Mouse (Mus musculus) lung, adult 2 months (tissue): Measurements from ENCODE around the gene Olfr309.

Experiments used
- CTCF ChIP-seq: fragments of 200-500 bp; IDR thresholded peaks from 2 replicates; pipeline ENCODE4 v1.5.1; 2011; ENCODE audit warnings: mild to moderate bottlenecking, low read length, control low read depth; ENCODE audit not compliant: insufficient read depth
- POLR2A ChIP-seq: fragments of 200-500 bp; IDR thresholded peaks from 2 replicates; pipeline ENCODE4 v1.6.1; 2011; ENCODE audit warnings: low read depth, mild to moderate bottlenecking, control low read depth, low read length, borderline replicate concordance; ENCODE audit errors: extremely low read depth

GRCm38 (mm10) chr7:86313608-86314007, at the start of gene Olfr309:
- no peak for TF ChIP-seq CTCF
- TF ChIP-seq POLR2A: no peak
